Mouse (Mus musculus) forebrain, embryonic 14.5 days (tissue): Measurements from ENCODE around the gene Gm11037. TPM values are rescaled to one million over a fixed set of nuclear protein-coding genes. Genes with fewer than 3 reads are reported as not detected.
A peak's percentile ranks its signal among the peaks of the same experiment; 100 is the strongest.

ENCODE experiments used
- ATAC-seq: fragments of 200-750 bp; cut with Nextera tagmentation; 2 replicates; pipeline ENCODE4 v1.8.0; 2017; ENCODE audit warnings: mild to moderate bottlenecking, moderate library complexity
- DNase-seq: peaks from one replicate; pipeline ENCODE4 v3.0.0-alpha.2; 2015; ENCODE audit warnings: low spot score
- H3K27ac ChIP-seq: fragments of 300-500 bp; sonication (generic); 2 replicates; pipeline ENCODE4 v1.5.1; 2014; ENCODE audit warnings: low read depth, mild to moderate bottlenecking, control low read depth, low read length, moderate library complexity
- H3K27me3 ChIP-seq: fragments of 300-500 bp; sonication (generic); replicated peaks from 2 replicates; pipeline ENCODE4 v1.6.1; 2014; ENCODE audit warnings: low read length, control low read depth, mixed read lengths; ENCODE audit not compliant: control insufficient read depth, insufficient read depth
- H3K36me3 ChIP-seq: fragments of 300-500 bp; sonication (generic); 2 replicates; pipeline ENCODE4 v1.6.1; 2014; ENCODE audit warnings: low read length, control low read depth; ENCODE audit not compliant: control insufficient read depth, insufficient read depth
- H3K4me1 ChIP-seq: fragments of 300-500 bp; sonication (generic); 2 replicates; pipeline ENCODE4 v1.6.1; 2014; ENCODE audit warnings: antibody characterized with exemption, low read length, control low read depth; ENCODE audit not compliant: control insufficient read depth, insufficient read depth
- H3K4me2 ChIP-seq: fragments of 300-500 bp; sonication (generic); 2 replicates; pipeline ENCODE4 v1.6.1; 2014; ENCODE audit warnings: mild to moderate bottlenecking, control low read depth, low read length
- H3K4me3 ChIP-seq: fragments of 300-500 bp; sonication (generic); 2 replicates; pipeline ENCODE4 v1.5.1; 2014; ENCODE audit warnings: low read depth, low read length, control low read depth
- H3K9ac ChIP-seq: fragments of 300-500 bp; sonication (generic); 2 replicates; pipeline ENCODE4 v1.6.1; 2014; ENCODE audit warnings: mild to moderate bottlenecking, low read length, control low read depth, moderate library complexity
- H3K9me3 ChIP-seq: fragments of 300-500 bp; sonication (generic); replicated peaks from 2 replicates; pipeline ENCODE4 v1.6.1; 2016; ENCODE audit warnings: low read length, control low read depth, mixed read lengths; ENCODE audit not compliant: control insufficient read depth
- WGBS: fragments of 180-500 bp; shearing (Covaris S2); extraction: QIAGEN DNeasy Blood & Tissue Kit; methylation state at CpG from one replicate; pipeline ENCODE4 v1.1.7; 2014; 5-methylcytosine and 5-hydroxymethylcytosine counted together
- polyA plus RNA-seq: library from polyadenylated mRNA; unstranded; fragments of >200 nt; fragmentation: Nextera tagmentation; extraction: Ambion mirVana; gene quantifications from 2 replicates; pipeline ENCODE4 v1.2.1, GENCODE M21; 2014

The Gm11037 gene
- polyA plus RNA-seq, 1 experiment from 2014 or later, result not detected

GRCm38 (mm10) chr2:131143007-131143780 lies 9.9 kb downstream of the Gm11037 start:
- H3K9ac ChIP-seq, result no peak overlapping the region
- no peak overlapping the region for H3K4me2 ChIP-seq
- H3K36me3 ChIP-seq, result peaks cover 45% of the 10 kb centered on the region
- no peaks in the 10 kb centered on the region for H3K9me3 ChIP-seq
- DNase-seq (no peak), ATAC-seq (peak; percentile 50)
- H3K4me3 ChIP-seq, result no peak overlapping the region
- no peaks in the 10 kb centered on the region for H3K4me1 ChIP-seq
- no peak overlapping the region for H3K27ac ChIP-seq
- no peaks in the 10 kb centered on the region for H3K27me3 ChIP-seq
- WGBS, result 66% methylated on average over 22 of the region's 22 CpGs

GRCm38 (mm10) chr2:131145121-131145520 lies 11.8 kb downstream of the Gm11037 start:
- H3K9me3 ChIP-seq, result no peaks in the 10 kb centered on the region
- no peak for DNase-seq
- no peak overlapping the region for H3K4me2 ChIP-seq
- peaks cover 62% of the 10 kb centered on the region for H3K36me3 ChIP-seq
- WGBS, result 78% methylated on average over 13 of the region's 13 CpGs
- no peak overlapping the region for H3K4me3 ChIP-seq
- H3K27ac ChIP-seq, result no peak overlapping the region
- no peaks in the 10 kb centered on the region for H3K4me1 ChIP-seq
- no peaks in the 10 kb centered on the region for H3K27me3 ChIP-seq
- H3K9ac ChIP-seq, result no peak overlapping the region
- ATAC-seq, result no peak

GRCm38 (mm10) chr2:131145536-131145935 lies 12.2 kb downstream of the Gm11037 start:
- Histone ChIP-seq H3K4me3 (no peak overlapping the region), H3K36me3 (peaks cover 62% of the 10 kb centered on the region), H3K4me2 (no peak overlapping the region), H3K27me3 (no peaks in the 10 kb centered on the region), H3K4me1 (no peaks in the 10 kb centered on the region), H3K9me3 (no peaks in the 10 kb centered on the region), H3K27ac (no peak overlapping the region), H3K9ac (no peak overlapping the region)
- no peak for ATAC-seq
- 95% methylated on average over 2 of the region's 2 CpGs for WGBS
- DNase-seq, result no peak

- Histone ChIP-seq H3K27ac (no peak overlapping the region), H3K9me3 (no peaks in the 10 kb centered on the region), H3K27me3 (no peaks in the 10 kb centered on the region), H3K9ac (no peak overlapping the region), H3K4me3 (no peak overlapping the region), H3K4me1 (no peaks in the 10 kb centered on the region), H3K4me2 (no peak overlapping the region), H3K36me3 (peaks cover 69% of the 10 kb centered on the region)
- WGBS, result 92% methylated on average over 21 of the region's 21 CpGs
- no peak for ATAC-seq
- DNase-seq, result no peak
These were observed 13.1 kb downstream of the Gm11037 start for GRCm38 (mm10) chr2:131146193-131147042.

- H3K9ac ChIP-seq, result no peak overlapping the region
- H3K4me3 ChIP-seq, result no peak overlapping the region
- WGBS, result 99% methylated on average over 8 of the region's 8 CpGs
- H3K9me3 ChIP-seq, result no peaks in the 10 kb centered on the region
- H3K4me1 ChIP-seq, result no peaks in the 10 kb centered on the region
- H3K4me2 ChIP-seq, result no peak overlapping the region
- peaks cover 75% of the 10 kb centered on the region for H3K36me3 ChIP-seq
- ATAC-seq, result no peak
- H3K27me3 ChIP-seq, result no peaks in the 10 kb centered on the region
- DNase-seq, result no peak
- H3K27ac ChIP-seq, result no peak overlapping the region
These were observed 13.7 kb downstream of the Gm11037 start for GRCm38 (mm10) chr2:131147043-131147365.

GRCm38 (mm10) chr2:131148353-131149253 lies 15.3 kb downstream of the Gm11037 start:
- H3K9ac ChIP-seq, result no peak overlapping the region
- DNase-seq (no peak), ATAC-seq (no peak)
- H3K4me3 ChIP-seq, result no peak overlapping the region
- no peak overlapping the region for H3K27ac ChIP-seq
- no peak overlapping the region for H3K4me2 ChIP-seq
- H3K36me3 ChIP-seq, result peaks cover 86% of the 10 kb centered on the region
- 93% methylated on average over 8 of the region's 8 CpGs for WGBS
- no peaks in the 10 kb centered on the region for H3K27me3 ChIP-seq
- H3K4me1 ChIP-seq, result no peaks in the 10 kb centered on the region
- no peaks in the 10 kb centered on the region for H3K9me3 ChIP-seq

- no peak overlapping the region for H3K27ac ChIP-seq
- no peak overlapping the region for H3K9ac ChIP-seq
- ATAC-seq (no peak), DNase-seq (no peak)
- WGBS, result 94% methylated on average over 3 of the region's 3 CpGs
- H3K9me3 ChIP-seq, result no peaks in the 10 kb centered on the region
- H3K27me3 ChIP-seq, result no peaks in the 10 kb centered on the region
- H3K4me2 ChIP-seq, result no peak overlapping the region
- H3K4me1 ChIP-seq, result no peaks in the 10 kb centered on the region
- peaks cover 83% of the 10 kb centered on the region for H3K36me3 ChIP-seq
- H3K4me3 ChIP-seq, result no peak overlapping the region
These were observed 15.9 kb downstream of the Gm11037 start for GRCm38 (mm10) chr2:131149254-131149578.

- Histone ChIP-seq H3K4me2 (no peak overlapping the region), H3K4me3 (no peak overlapping the region), H3K27me3 (no peaks in the 10 kb centered on the region), H3K36me3 (peaks cover 59% of the 10 kb centered on the region), H3K9ac (no peak overlapping the region), H3K9me3 (no peaks in the 10 kb centered on the region), H3K27ac (no peak overlapping the region), H3K4me1 (no peaks in the 10 kb centered on the region)
- DNase-seq (no peak), ATAC-seq (no peak)
- WGBS, result 95% methylated on average over 7 of the region's 7 CpGs
These were observed 19.0 kb downstream of the Gm11037 start for GRCm38 (mm10) chr2:131152166-131152730.
